Mouse (Mus musculus): ENCODE results near the gene Npcd. TPM values are rescaled to one million over a fixed set of nuclear protein-coding genes. Genes with fewer than 3 reads are reported as not detected.

The Npcd gene
- not detected for polyA plus RNA-seq (2017; shearing (Covaris generic))

DNA sequence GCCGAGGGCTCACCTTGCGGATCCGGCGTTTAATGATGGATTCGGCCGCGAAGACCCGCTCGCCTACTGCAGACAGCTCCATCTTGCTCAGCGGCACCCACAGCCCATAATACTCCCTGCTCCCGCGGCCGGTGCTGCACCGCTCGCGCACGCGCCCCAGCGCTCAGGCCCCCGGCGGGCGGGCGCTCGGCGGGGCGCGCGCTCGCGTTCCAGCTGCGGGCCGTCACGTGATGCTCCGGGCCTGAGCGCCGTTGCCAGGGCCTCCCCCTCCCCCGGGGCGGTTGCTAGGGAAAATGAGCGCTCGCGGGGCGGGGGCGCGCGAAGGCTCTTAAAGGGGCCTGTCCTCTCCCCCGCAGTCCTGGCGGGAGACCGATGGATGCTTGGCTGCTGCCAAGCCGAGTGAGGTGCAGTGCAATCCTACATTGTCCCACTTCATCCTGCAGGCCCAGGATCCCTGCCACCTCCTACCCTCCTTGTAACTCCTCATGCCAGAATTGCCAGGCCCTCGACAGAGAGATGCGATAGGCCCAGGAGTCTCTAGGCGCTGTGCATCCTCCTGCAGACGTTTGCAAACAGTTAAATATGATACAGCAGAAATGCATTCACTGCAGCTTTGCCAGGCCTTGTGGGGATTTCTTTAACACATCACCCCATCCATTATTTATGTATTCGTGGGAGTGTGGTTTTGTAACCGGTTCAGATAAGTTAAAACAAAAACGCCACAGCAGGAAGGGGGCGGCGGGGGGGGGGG, at the start of gene Npcd, which contains the start of gene Cbx6:
TSS of gene Npcd (minus strand) at position 108 of the 751 bp plus-strand sequence.
TSS of gene Cbx6 (minus strand) at position 559 of the 751 bp plus-strand sequence.

GRCm38 (mm10) chr15:79804352-79805071, 29.5 kb downstream of the Npcd start, which contains the start of gene Nptxr:
TSS of gene Nptxr (minus strand) at chr15:79804766.

GRCm38 (mm10) chr15:79777749-79778148, 56.3 kb downstream of the Npcd start, which contains the start of gene Dnal4:
TSS of gene Dnal4 (minus strand) at chr15:79777849.

DNA sequence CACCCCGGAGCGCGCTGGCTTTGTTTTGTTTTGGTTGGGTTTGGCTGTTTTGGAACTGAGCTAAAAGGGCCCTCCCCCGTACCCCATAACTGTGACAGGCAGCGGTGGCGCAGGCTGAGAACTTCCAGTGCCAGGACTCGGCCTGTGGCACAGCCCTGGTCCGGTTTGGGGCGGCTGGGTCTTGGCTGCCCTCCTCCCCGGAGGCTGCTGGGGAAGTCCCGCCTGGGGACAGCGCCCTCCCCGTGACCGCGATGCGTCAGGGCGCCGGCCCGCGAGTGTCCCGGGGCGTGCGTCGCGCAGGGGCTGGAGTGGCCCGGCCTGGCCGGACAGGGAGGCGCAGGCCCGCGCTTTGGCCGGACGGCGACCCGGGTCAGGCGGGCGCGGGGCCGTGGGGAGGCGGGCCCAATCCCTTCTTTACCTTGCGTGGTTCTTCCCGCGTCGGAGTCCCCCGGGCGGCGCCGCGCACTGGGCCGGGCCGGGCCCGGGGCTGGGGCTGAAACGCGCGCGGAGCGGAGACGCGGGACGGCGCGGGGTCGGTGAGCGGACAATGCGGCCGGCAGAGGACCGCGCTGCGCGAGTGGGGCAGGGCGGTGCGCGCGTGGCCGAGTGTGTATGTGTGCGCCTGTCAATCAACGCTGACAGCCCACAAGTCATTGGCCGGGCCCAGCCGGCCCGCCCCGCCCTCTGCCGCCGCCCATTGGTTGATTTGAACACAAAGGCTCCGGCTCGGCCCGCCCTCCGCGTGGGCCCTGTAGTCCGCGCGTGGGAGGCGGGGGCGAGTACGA, 91.9 kb downstream of the Npcd start, which contains the start of gene Sun2:
TSS of gene Sun2 (minus strand) at position 616 of the 785 bp plus-strand sequence.

Other genes with a start within 250 kb of the Npcd start
- not detected for gene Dmc1, start 229.1 kb downstream of the Npcd start, polyA plus RNA-seq (2017; shearing (Covaris generic))
- gene Fam227a, start 175.3 kb downstream of the Npcd start, polyA plus RNA-seq (2017; shearing (Covaris generic)) = 0.44 TPM
- 17.2 TPM for gene Cby1, start 175.0 kb downstream of the Npcd start, polyA plus RNA-seq (2017; shearing (Covaris generic))
- gene Tomm22, start 163.4 kb downstream of the Npcd start, polyA plus RNA-seq (2017; shearing (Covaris generic)) = 234 TPM
- gene Josd1, start 146.3 kb downstream of the Npcd start, polyA plus RNA-seq (2017; shearing (Covaris generic)) = 2.6 TPM
- gene Gtpbp1, start 143.4 kb downstream of the Npcd start, polyA plus RNA-seq (2017; shearing (Covaris generic)) = 60.9 TPM
- 15.1 TPM for gene Sun2, start 91.7 kb downstream of the Npcd start, polyA plus RNA-seq (2017; shearing (Covaris generic))
- gene Dnal4, start 56.4 kb downstream of the Npcd start, polyA plus RNA-seq (2017; shearing (Covaris generic)) = 12.3 TPM
- gene Nptxr, start 29.5 kb downstream of the Npcd start, polyA plus RNA-seq (2017; shearing (Covaris generic)) = not detected
- 59.4 TPM for gene Cbx6, start 451 bp upstream of the Npcd start, polyA plus RNA-seq (2017; shearing (Covaris generic))
- 520 TPM for gene Apobec3, start 57.4 kb upstream of the Npcd start, polyA plus RNA-seq (2017; shearing (Covaris generic))
- 58.9 TPM for gene Cbx7, start 136.9 kb upstream of the Npcd start, polyA plus RNA-seq (2017; shearing (Covaris generic))
- gene Pdgfb, start 180.7 kb upstream of the Npcd start, polyA plus RNA-seq (2017; shearing (Covaris generic)) = 1.4 TPM